Mouse (Mus musculus) lung, postnatal 0 days (tissue): ENCODE data around the gene Ccdc155. TPM values are rescaled to one million over a fixed set of nuclear protein-coding genes. Genes with fewer than 3 reads are reported as not detected.

Experiments
- ATAC-seq: fragments of 200-750 bp; cut with Nextera tagmentation; 2 replicates; pipeline ENCODE4 v1.8.0; 2017; ENCODE audit warnings: moderate library complexity
- DNase-seq: peaks from one replicate; pipeline ENCODE4 v3.0.0-alpha.2; 2016; ENCODE audit warnings: low spot score
- H3K27ac ChIP-seq: fragments of 300-500 bp; sonication (generic); 2 replicates; pipeline ENCODE4 v1.5.1; 2014; ENCODE audit warnings: antibody characterized with exemption, mild to moderate bottlenecking, low read length, mixed read lengths
- H3K27me3 ChIP-seq: fragments of 300-500 bp; sonication (generic); replicated peaks from 2 replicates; pipeline ENCODE4 v1.6.1; 2014; ENCODE audit warnings: low read length, mixed read lengths; ENCODE audit not compliant: insufficient read depth
- H3K36me3 ChIP-seq: fragments of 300-500 bp; sonication (generic); 2 replicates; pipeline ENCODE4 v1.6.1; 2014; ENCODE audit warnings: low read length, mixed read lengths; ENCODE audit not compliant: insufficient read depth
- H3K4me1 ChIP-seq: fragments of 300-500 bp; sonication (generic); 2 replicates; pipeline ENCODE4 v1.6.1; 2014; ENCODE audit warnings: antibody characterized with exemption, low read depth, low read length, mixed read lengths; ENCODE audit not compliant: insufficient read depth
- H3K4me2 ChIP-seq: fragments of 300-500 bp; sonication (generic); replicated peaks from 2 replicates; pipeline ENCODE4 v1.6.1; 2014; ENCODE audit warnings: low read depth, mild to moderate bottlenecking, low read length, moderate library complexity, mixed read lengths
- H3K4me3 ChIP-seq: fragments of 300-500 bp; sonication (generic); 2 replicates; pipeline ENCODE4 v1.5.1; 2014; ENCODE audit warnings: low read depth, low read length
- H3K9ac ChIP-seq: fragments of 300-500 bp; sonication (generic); replicated peaks from 2 replicates; pipeline ENCODE4 v1.6.1; 2014; ENCODE audit warnings: low read depth, mild to moderate bottlenecking
- H3K9me3 ChIP-seq: fragments of 300-500 bp; sonication (generic); 2 replicates; pipeline ENCODE4 v1.6.1; 2016; ENCODE audit warnings: low read length, mixed read lengths
- CTCF ChIP-seq: IDR thresholded peaks from 2 replicates; pipeline ENCODE4 v1.5.1; 2016; ENCODE audit warnings: antibody characterized with exemption, mild to moderate bottlenecking
- EP300 ChIP-seq: IDR thresholded peaks from 2 replicates; pipeline ENCODE4 v1.6.1; 2016; ENCODE audit warnings: antibody characterized with exemption, mild to moderate bottlenecking, control low read depth
- WGBS: fragments of 180-500 bp; shearing (Covaris S2); extraction: QIAGEN DNeasy Blood & Tissue Kit; methylation state at CpG from one replicate; pipeline ENCODE4 v1.1.7; 2014; 5-methylcytosine and 5-hydroxymethylcytosine counted together
- polyA plus RNA-seq: library from polyadenylated mRNA; unstranded; fragments of >200 nt; fragmentation: Nextera tagmentation; extraction: Ambion mirVana; gene quantifications from 2 replicates; pipeline ENCODE4 v1.2.1, GENCODE M21; 2015

The Ccdc155 gene
- polyA plus RNA-seq, 1 experiment from 2014 or later: 2.7 TPM

DNA sequence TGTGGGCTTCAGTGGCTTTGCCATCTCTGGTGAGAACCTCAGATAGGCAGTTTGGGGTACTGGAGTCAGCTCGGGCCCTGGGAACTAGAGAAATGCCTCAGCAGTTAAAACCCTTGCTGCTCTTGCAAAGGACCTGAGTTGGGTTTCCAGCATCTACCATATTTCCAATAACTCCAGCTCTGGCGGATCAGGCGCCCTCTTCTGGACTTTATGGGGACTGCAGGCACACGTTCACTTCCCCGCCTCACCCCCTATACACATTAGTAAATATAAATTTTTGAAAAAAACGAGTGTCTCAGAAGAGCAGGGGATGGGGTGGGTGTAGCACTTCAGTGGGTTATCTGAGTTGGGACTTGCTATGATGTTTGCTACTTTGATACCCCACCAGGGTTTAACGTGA, 31.7 kb downstream of the Ccdc155 start:
- Histone ChIP-seq H3K9ac (no peak overlapping the region), H3K9me3 (no peaks in the 10 kb centered on the region; the same call in 1 of the 2 replicates), H3K27ac (no peak overlapping the region), H3K27me3 (peaks cover 57% of the 10 kb centered on the region), H3K36me3 (no peaks in the 10 kb centered on the region), H3K4me3 (no peak overlapping the region), H3K4me1 (no peaks in the 10 kb centered on the region), H3K4me2 (no peak overlapping the region)
- peak; percentile 51 for TF ChIP-seq CTCF
- TF ChIP-seq EP300: no peak
- ATAC-seq (no peak), DNase-seq (no peak)
- 47% methylated on average over 7 of the region's 7 CpGs for WGBS

DNA sequence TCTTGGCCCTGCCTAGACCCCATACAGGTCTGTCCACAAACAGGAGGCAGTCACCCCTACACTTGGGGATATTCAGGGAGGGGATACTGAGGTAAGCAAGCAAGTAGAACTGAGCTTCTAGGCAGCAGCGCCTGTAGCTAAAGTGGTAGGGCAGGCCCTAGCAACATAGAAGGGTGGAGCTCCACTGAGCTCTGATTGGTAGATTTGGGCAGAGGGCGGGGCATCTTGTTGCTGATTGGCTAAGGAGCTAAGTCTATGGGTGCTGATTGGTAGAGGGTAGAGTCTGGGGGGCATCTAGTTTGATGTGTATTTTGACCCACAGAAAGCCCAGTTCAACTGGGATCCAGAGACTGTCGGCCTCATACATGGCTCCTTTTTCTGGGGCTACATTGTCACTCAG, 35.2 kb downstream of the Ccdc155 start:
- Histone ChIP-seq H3K4me3 (no peak overlapping the region), H3K9ac (no peak overlapping the region), H3K36me3 (no peaks in the 10 kb centered on the region), H3K9me3 (no peaks in the 10 kb centered on the region; the same call in 1 of the 2 replicates), H3K27ac (no peak overlapping the region), H3K27me3 (peaks cover 55% of the 10 kb centered on the region), H3K4me1 (no peaks in the 10 kb centered on the region), H3K4me2 (no peak overlapping the region)
- DNase-seq (no peak), ATAC-seq (no peak)
- TF ChIP-seq EP300 (no peak), CTCF (no peak)
- WGBS: 89% methylated on average over 3 of the region's 3 CpGs

DNA sequence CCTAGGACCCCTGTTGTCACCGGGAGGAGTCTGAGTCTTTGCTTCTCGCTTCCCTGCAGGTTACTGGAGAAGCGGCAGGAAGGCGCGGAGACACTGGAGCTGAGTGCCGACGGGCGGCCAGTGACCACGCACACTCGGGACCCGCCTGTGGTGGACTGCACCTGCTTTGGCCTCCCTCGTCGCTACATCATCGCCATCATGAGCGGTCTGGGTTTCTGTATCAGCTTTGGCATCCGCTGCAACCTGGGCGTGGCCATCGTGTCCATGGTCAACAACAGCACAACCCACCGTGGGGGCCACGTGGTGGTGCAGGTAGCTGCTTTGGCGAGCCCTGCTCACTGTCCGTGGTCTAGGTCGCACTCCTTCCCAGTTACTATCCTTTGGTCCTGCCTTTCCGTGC, 36.0 kb downstream of the Ccdc155 start:
- H3K4me1 ChIP-seq: no peaks in the 10 kb centered on the region
- H3K4me3 ChIP-seq: no peak overlapping the region
- TF ChIP-seq CTCF: no peak
- no peak for TF ChIP-seq EP300
- H3K9me3 ChIP-seq: no peaks in the 10 kb centered on the region; the same call in 1 of the 2 replicates
- WGBS: 11% methylated on average over 24 of the region's 24 CpGs
- H3K27me3 ChIP-seq: peaks cover 62% of the 10 kb centered on the region
- no peak overlapping the region for H3K9ac ChIP-seq
- no peak overlapping the region for H3K4me2 ChIP-seq
- ATAC-seq (no peak), DNase-seq (no peak)
- no peak overlapping the region for H3K27ac ChIP-seq
- H3K36me3 ChIP-seq: no peaks in the 10 kb centered on the region

DNA sequence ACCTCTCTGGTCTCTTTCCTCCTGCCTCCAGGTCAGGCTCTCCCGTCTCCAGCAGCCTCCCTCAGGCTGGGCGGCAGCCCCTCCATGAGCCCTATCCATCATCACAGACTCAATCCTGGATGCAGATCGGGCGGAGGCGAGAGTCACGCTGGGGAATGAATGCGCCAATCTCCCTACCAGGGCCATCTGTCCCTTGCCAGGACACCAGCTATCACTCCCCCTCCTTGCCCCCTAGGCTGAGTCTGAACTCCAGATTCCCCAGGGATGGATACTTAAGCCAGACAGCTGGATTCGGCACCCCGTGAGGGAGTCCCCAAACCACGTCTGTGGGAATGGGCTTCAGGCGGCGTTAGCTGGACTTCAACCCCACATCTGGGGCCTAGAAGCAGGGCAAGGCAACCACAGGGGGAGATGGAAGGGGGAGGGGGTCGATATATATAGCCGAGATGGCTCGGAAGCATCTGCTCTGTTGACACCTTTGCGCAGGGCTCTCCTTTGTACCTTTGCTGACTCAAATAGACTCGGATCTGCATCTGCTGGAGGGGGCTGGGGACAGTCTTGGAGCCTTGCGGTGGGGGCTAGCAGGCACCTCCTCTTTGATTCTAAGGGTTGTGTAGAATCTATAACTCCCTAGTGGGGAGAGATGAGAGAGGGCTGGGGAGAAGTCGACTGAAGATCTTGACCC, 36.8 kb downstream of the Ccdc155 start:
- 4% methylated on average over 19 of the region's 19 CpGs for WGBS
- Histone ChIP-seq H3K27me3 (peaks cover 67% of the 10 kb centered on the region), H3K9me3 (no peaks in the 10 kb centered on the region; the same call in 1 of the 2 replicates), H3K4me1 (no peaks in the 10 kb centered on the region), H3K4me2 (no peak overlapping the region), H3K4me3 (no peak overlapping the region), H3K36me3 (no peaks in the 10 kb centered on the region), H3K9ac (no peak overlapping the region), H3K27ac (no peak overlapping the region)
- DNase-seq (no peak), ATAC-seq (no peak)
- TF ChIP-seq CTCF (no peak), EP300 (no peak)

DNA sequence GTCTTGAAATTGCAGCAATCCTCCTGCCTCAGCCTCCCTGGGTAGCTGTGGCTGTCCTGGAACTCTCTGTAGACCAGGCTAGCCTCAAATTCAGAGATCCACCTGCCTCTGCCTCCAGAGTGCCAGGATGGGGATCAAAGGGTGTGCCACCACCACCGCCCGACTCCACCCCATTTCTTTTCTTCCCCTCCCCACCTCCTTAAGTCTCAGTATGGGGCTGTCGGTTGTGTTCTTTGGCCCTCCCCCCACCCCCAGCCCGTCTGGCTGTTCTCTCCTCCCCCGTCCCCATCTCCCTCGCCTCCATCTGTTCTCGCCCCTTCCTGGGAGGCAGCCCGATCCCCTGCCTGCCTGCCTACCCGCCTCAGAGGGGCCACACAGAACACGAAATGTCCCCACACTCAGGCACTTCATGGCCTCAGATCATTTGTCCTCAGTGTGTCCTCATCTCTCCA, 37.7 kb downstream of the Ccdc155 start:
- DNase-seq (no peak), ATAC-seq (no peak)
- Histone ChIP-seq H3K4me1 (0 out of 2 replicates have a peak, but pooled peaks cover 5% of the 10 kb centered on the region), H3K27ac (no peak overlapping the region), H3K9ac (no peak overlapping the region), H3K4me2 (no peak overlapping the region), H3K4me3 (no peak overlapping the region), H3K27me3 (peaks cover 69% of the 10 kb centered on the region), H3K36me3 (no peaks in the 10 kb centered on the region), H3K9me3 (no peaks in the 10 kb centered on the region; the same call in 1 of the 2 replicates)
- 24% methylated on average over 9 of the region's 10 CpGs for WGBS
- no peak for TF ChIP-seq EP300
- TF ChIP-seq CTCF: no peak

DNA sequence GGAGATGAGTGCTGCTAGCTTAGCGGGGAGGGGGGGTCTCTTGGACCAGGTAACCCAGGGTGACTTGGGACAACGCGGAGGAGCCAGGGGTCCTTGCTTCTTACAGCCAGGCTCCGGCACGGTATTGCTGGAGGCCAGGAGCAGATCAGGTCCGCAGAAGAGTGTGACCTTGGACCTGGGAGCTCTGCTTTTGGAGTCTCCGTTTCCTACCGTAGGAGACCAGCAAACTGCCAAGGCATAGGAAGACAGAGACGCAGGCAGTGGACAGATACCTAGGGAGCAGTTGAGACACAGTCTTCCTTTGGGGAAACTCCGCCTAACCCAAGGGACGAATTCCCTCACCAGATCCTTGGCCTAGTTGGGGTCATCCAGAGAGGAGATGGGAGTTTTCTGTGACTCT, 39.0 kb downstream of the Ccdc155 start:
- TF ChIP-seq CTCF (no peak), EP300 (no peak)
- DNase-seq (no peak), ATAC-seq (no peak)
- 46% methylated on average over 11 of the region's 11 CpGs for WGBS
- Histone ChIP-seq H3K4me2 (no peak overlapping the region), H3K4me1 (0 out of 2 replicates have a peak, but pooled peaks cover 5% of the 10 kb centered on the region), H3K27me3 (peaks cover 69% of the 10 kb centered on the region), H3K9ac (no peak overlapping the region), H3K36me3 (no peaks in the 10 kb centered on the region), H3K4me3 (no peak overlapping the region), H3K27ac (no peak overlapping the region), H3K9me3 (no peaks in the 10 kb centered on the region; the same call in 1 of the 2 replicates)
